Mouse (Mus musculus): ENCODE measurements at regions not wholly inside any gene's neighbourhood (a gene's known extent, or its start where the extent isn't known, plus 50 kb on each side); places are given as distances from the start of the nearest gene placed in this dataset.

GRCm38 (mm10) chr2:138045933-138046642 is 210.3 kb upstream of the Btbd3 start:
- WGBS (ENCODE audit: insufficient replicate concordance): 49% methylated on average over 5 of the region's 5 CpGs
- no peak for ATAC-seq
- Histone ChIP-seq H3K9ac (no peak overlapping the region), H3K27me3 (replicated peaks) (no peaks in the 10 kb centered on the region), H3K4me2 (no peak overlapping the region), H3K36me3 (no peaks in the 10 kb centered on the region), H3K4me1 (no peaks in the 10 kb centered on the region), H3K4me3 (no peak overlapping the region), H3K9me3 (replicated peaks) (no peaks in the 10 kb centered on the region), H3K27ac (no peak overlapping the region)

- no peak overlapping the region for H3K4me3 ChIP-seq
- no peaks in the 10 kb centered on the region for H3K36me3 ChIP-seq
- no peak for ATAC-seq
- H3K27me3 ChIP-seq (replicated peaks): no peaks in the 10 kb centered on the region
- no peak overlapping the region for H3K4me2 ChIP-seq
- H3K27ac ChIP-seq: no peak overlapping the region
- no peak overlapping the region for H3K9ac ChIP-seq
- no peaks in the 10 kb centered on the region for H3K4me1 ChIP-seq
- H3K9me3 ChIP-seq (replicated peaks): no peaks in the 10 kb centered on the region
- 77% methylated on average over 6 of the region's 6 CpGs for WGBS (ENCODE audit: insufficient replicate concordance)
Observed at GRCm38 (mm10) chr2:138040706-138041105, 215.7 kb upstream of the Btbd3 start.

GRCm38 (mm10) chr2:138040302-138040701 is 216.1 kb upstream of the Btbd3 start:
- no peak overlapping the region for H3K9ac ChIP-seq
- no peak overlapping the region for H3K4me3 ChIP-seq
- no peaks in the 10 kb centered on the region for H3K27me3 ChIP-seq (replicated peaks)
- H3K4me1 ChIP-seq: no peaks in the 10 kb centered on the region
- no peaks in the 10 kb centered on the region for H3K9me3 ChIP-seq (replicated peaks)
- H3K27ac ChIP-seq: no peak overlapping the region
- H3K4me2 ChIP-seq: no peak overlapping the region
- 76% methylated on average over 5 of the region's 5 CpGs for WGBS (ENCODE audit: insufficient replicate concordance)
- H3K36me3 ChIP-seq: no peaks in the 10 kb centered on the region
- ATAC-seq: no peak

GRCm38 (mm10) chr2:138034123-138034736 is 222.1 kb upstream of the Btbd3 start:
- H3K27ac ChIP-seq: no peak overlapping the region
- no peak overlapping the region for H3K4me2 ChIP-seq
- H3K9me3 ChIP-seq (replicated peaks): no peaks in the 10 kb centered on the region
- H3K4me1 ChIP-seq: no peaks in the 10 kb centered on the region
- WGBS (ENCODE audit: insufficient replicate concordance): 79% methylated on average over 8 of the region's 8 CpGs
- no peaks in the 10 kb centered on the region for H3K27me3 ChIP-seq (replicated peaks)
- H3K9ac ChIP-seq: no peak overlapping the region
- H3K4me3 ChIP-seq: no peak overlapping the region
- no peaks in the 10 kb centered on the region for H3K36me3 ChIP-seq
- no peak for ATAC-seq

- no peak overlapping the region for H3K9ac ChIP-seq
- no peaks in the 10 kb centered on the region for H3K9me3 ChIP-seq (replicated peaks)
- no peaks in the 10 kb centered on the region for H3K27me3 ChIP-seq (replicated peaks)
- no peak overlapping the region for H3K4me3 ChIP-seq
- H3K4me1 ChIP-seq: no peaks in the 10 kb centered on the region
- WGBS (ENCODE audit: insufficient replicate concordance): 40% methylated on average over 11 of the region's 11 CpGs
- ATAC-seq: no peak
- H3K27ac ChIP-seq: no peak overlapping the region
- H3K36me3 ChIP-seq: no peaks in the 10 kb centered on the region
- H3K4me2 ChIP-seq: no peak overlapping the region
Observed at GRCm38 (mm10) chr2:138033379-138034122, 222.8 kb upstream of the Btbd3 start.

- WGBS (ENCODE audit: insufficient replicate concordance): 68% methylated on average over 1 of the region's 1 CpGs
- Histone ChIP-seq H3K27me3 (replicated peaks) (no peaks in the 10 kb centered on the region), H3K9ac (no peak overlapping the region), H3K27ac (no peak overlapping the region), H3K4me3 (no peak overlapping the region), H3K4me2 (no peak overlapping the region), H3K9me3 (replicated peaks) (no peaks in the 10 kb centered on the region), H3K4me1 (no peaks in the 10 kb centered on the region), H3K36me3 (no peaks in the 10 kb centered on the region)
- ATAC-seq: no peak
Observed at GRCm38 (mm10) chr2:138027411-138027810, 229.0 kb upstream of the Btbd3 start.

- no peaks in the 10 kb centered on the region for H3K27me3 ChIP-seq (replicated peaks)
- no peaks in the 10 kb centered on the region for H3K4me1 ChIP-seq
- H3K9me3 ChIP-seq (replicated peaks): no peaks in the 10 kb centered on the region
- H3K4me3 ChIP-seq: no peak overlapping the region
- no peak overlapping the region for H3K4me2 ChIP-seq
- WGBS (ENCODE audit: insufficient replicate concordance): 64% methylated on average over 2 of the region's 2 CpGs
- no peak overlapping the region for H3K9ac ChIP-seq
- H3K36me3 ChIP-seq: no peaks in the 10 kb centered on the region
- H3K27ac ChIP-seq: no peak overlapping the region
- ATAC-seq: no peak
Observed at GRCm38 (mm10) chr2:138023558-138023957, 232.8 kb upstream of the Btbd3 start.

- H3K4me3 ChIP-seq: no peak overlapping the region
- no peaks in the 10 kb centered on the region for H3K9me3 ChIP-seq (replicated peaks)
- WGBS (ENCODE audit: insufficient replicate concordance): 75% methylated on average over 3 of the region's 3 CpGs
- no peak overlapping the region for H3K9ac ChIP-seq
- H3K27me3 ChIP-seq (replicated peaks): no peaks in the 10 kb centered on the region
- H3K27ac ChIP-seq: no peak overlapping the region
- no peak overlapping the region for H3K4me2 ChIP-seq
- no peaks in the 10 kb centered on the region for H3K36me3 ChIP-seq
- H3K4me1 ChIP-seq: no peaks in the 10 kb centered on the region
- no peak for ATAC-seq
Observed at GRCm38 (mm10) chr2:137981766-137982165, 274.6 kb upstream of the Btbd3 start.

GRCm38 (mm10) chr2:137977767-137978166 is 278.6 kb upstream of the Btbd3 start:
- Histone ChIP-seq H3K27me3 (replicated peaks) (no peaks in the 10 kb centered on the region), H3K9ac (no peak overlapping the region), H3K9me3 (replicated peaks) (no peaks in the 10 kb centered on the region), H3K4me3 (no peak overlapping the region), H3K36me3 (no peaks in the 10 kb centered on the region), H3K4me1 (no peaks in the 10 kb centered on the region), H3K27ac (no peak overlapping the region), H3K4me2 (no peak overlapping the region)
- 49% methylated on average over 4 of the region's 4 CpGs for WGBS (ENCODE audit: insufficient replicate concordance)
- ATAC-seq: no peak

- no peaks in the 10 kb centered on the region for H3K27me3 ChIP-seq (replicated peaks)
- no peaks in the 10 kb centered on the region for H3K4me1 ChIP-seq
- H3K4me2 ChIP-seq: no peak overlapping the region
- no peak overlapping the region for H3K9ac ChIP-seq
- H3K27ac ChIP-seq: no peak overlapping the region
- H3K9me3 ChIP-seq (replicated peaks): no peaks in the 10 kb centered on the region
- WGBS (ENCODE audit: insufficient replicate concordance): 63% methylated on average over 3 of the region's 3 CpGs
- H3K4me3 ChIP-seq: no peak overlapping the region
- H3K36me3 ChIP-seq: no peaks in the 10 kb centered on the region
- no peak for ATAC-seq
Observed at GRCm38 (mm10) chr2:137974651-137975050, 281.7 kb upstream of the Btbd3 start.

- H3K27ac ChIP-seq: no peak overlapping the region
- no peaks in the 10 kb centered on the region for H3K36me3 ChIP-seq
- WGBS (ENCODE audit: insufficient replicate concordance): 58% methylated on average over 4 of the region's 4 CpGs
- no peak for ATAC-seq
- no peaks in the 10 kb centered on the region for H3K4me1 ChIP-seq
- H3K27me3 ChIP-seq (replicated peaks): no peaks in the 10 kb centered on the region
- H3K9ac ChIP-seq: no peak overlapping the region
- H3K4me2 ChIP-seq: no peak overlapping the region
- no peak overlapping the region for H3K4me3 ChIP-seq
- no peaks in the 10 kb centered on the region for H3K9me3 ChIP-seq (replicated peaks)
Observed at GRCm38 (mm10) chr2:137969156-137969555, 287.2 kb upstream of the Btbd3 start.

GRCm38 (mm10) chr2:137966460-137967076 is 289.8 kb upstream of the Btbd3 start:
- Histone ChIP-seq H3K36me3 (no peaks in the 10 kb centered on the region), H3K27ac (no peak overlapping the region), H3K4me2 (no peak overlapping the region), H3K4me1 (no peaks in the 10 kb centered on the region), H3K9me3 (replicated peaks) (no peaks in the 10 kb centered on the region), H3K27me3 (replicated peaks) (no peaks in the 10 kb centered on the region), H3K9ac (no peak overlapping the region), H3K4me3 (no peak overlapping the region)
- WGBS (ENCODE audit: insufficient replicate concordance): 60% methylated on average over 10 of the region's 10 CpGs
- ATAC-seq: no peak

Measured in liver, embryonic 12.5 days (tissue).